Mouse (Mus musculus) cerebellum, postnatal 4 days (tissue): Measurements from ENCODE around the gene Magi2.

Experiments used
- DNase-seq, 2 experiments: peaks; one replicate each; pipeline ENCODE4 v3.0.0; 2022; ENCODE audit warnings: low spot score in 2 of 2, mixed read lengths in 1 of 2

Magi2 gene

DNA sequence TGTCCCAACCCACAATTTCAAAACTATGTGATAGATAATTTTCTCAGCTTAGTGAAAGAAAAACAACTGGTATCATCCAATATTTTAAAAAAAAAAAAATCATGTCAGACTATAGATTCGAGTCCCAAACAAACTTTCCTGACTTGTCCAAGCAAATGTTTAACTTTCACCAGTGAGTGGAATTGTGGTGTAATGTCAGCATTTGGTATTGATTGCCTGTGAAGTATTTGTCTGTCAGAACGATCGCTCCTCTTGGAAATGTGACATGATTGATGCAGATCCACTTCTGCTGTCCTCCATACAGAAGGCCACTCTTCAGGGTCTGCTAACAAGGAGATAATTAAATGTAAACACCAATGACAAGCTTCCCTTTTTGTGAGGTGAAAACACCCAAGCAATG is 1362.9 kb downstream of the Magi2 start:
- no peak for DNase-seq

DNA sequence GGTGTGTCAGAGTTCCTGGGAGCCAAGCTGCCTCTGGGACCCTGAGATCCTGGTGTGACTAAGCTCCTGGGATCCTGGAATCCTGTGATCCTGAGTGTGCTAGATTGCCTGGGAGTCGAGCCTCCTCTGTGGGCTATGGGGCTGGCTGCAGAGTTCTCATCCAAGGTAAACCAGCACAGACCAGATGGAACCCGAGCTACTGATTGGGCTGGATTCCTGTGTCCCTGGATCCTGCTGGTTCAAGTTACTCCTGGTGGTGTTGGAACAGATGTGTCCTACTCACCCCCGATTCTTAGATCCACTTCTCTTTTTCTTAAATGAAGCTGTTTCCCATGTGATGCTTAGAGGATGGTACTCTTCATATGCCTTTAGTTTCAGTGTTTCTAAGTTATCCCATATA is 1371.4 kb downstream of the Magi2 start:
- DNase-seq = no peak

DNA sequence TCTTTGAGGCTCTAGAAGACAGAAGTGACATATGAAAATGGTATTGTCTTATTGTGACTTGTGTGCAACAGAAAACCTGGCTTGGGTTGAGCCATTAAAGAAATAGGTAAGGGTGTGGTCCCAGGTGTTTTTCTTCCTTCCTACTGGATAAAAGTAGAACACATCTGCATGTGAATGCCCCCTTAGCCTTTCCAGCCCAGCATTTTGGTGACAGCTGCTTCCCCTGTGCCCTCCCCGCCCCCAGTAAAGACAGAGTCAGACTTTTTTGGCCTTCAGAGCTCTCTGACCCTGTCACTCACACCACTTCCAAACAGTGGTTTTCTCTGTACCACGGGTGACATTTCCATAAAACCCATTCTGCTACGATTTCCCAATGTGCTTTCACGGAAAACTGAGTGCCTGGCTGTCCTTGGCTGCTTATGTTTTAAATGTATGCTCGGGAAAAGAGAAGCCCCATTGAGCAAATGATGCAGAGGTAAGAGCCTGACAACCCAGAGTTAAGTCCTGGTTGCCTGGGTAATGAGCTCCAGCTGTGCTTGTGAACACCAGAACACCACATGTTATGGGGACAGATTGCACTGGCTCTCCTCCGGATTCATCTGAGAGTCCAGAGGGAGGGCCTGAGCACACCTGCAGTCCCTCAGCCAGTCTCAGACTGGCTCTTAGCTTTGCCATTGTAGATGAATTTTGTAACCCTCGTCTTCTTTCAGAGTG is 1377.1 kb downstream of the Magi2 start:
- no peak for DNase-seq

DNA sequence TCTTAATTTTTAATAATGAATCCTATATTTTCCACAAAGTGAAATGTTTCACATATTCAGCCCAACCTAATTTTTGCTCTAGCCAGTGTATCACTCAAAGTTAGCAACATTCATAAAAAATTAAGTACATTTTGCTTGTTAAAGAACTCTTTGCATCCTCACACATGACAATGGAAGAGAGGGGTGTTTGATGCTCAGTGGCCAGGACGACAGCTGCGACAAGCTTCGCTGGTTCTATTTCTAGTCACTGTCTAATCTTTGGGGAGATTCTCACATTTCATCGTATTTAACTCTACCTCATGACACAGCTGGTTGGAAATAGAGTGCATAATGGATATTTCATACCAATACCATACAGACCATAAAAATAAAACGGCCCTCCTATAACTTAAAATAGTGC is 1379.7 kb downstream of the Magi2 start:
- DNase-seq = no peak

DNA sequence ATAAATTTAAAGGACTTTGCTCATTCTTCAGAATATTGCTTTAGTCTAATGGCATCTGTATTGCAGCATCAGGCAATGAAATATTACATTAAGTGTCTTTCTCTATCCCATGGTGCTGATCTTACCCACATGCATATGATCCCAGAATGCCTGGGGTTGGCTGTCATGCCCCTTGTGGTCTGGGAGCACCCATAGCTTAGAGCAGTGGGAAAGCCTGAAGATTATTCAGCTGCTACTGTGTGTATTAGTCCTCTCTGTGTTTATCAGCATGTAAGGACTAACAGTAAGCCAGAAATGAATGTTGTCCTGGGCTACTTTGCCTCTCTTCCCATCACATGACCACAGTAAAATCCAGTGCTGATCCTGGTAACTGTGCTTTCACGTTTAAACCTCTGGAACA is 1380.7 kb downstream of the Magi2 start:
- DNase-seq = no peak

DNA sequence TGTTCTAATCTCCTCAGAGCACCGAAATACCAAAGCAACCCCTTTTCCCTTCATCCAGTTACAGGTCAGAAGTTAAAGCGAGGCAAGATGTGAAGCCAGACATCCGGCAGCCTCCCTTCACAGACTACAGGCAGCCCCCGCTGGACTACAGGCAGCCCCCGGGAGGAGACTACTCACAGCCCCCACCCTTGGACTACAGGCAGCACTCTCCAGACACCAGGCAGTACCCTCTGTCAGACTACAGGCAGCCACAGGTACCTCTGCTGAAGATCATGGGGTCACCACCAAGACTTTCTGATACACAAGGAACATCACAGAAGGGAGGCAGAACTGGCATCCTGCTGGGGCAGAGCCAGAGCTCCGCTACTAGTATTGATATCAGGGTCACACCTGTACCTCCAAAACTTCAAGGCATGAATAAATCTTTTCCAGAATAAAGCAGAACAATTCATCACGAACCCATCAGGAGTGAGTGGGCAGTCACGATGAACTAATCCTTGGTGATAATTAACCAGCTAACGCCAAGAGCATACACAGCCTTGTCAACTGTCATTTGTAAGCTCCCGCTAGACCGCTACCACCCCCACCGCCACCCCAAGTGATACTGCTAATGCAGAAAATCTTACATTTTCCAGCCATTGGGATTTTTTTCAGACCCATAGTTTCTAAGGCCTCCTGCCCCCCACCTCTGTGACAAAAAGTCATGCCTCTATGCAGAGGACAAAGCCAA is 1382.5 kb downstream of the Magi2 start:
- no peak for DNase-seq

DNA sequence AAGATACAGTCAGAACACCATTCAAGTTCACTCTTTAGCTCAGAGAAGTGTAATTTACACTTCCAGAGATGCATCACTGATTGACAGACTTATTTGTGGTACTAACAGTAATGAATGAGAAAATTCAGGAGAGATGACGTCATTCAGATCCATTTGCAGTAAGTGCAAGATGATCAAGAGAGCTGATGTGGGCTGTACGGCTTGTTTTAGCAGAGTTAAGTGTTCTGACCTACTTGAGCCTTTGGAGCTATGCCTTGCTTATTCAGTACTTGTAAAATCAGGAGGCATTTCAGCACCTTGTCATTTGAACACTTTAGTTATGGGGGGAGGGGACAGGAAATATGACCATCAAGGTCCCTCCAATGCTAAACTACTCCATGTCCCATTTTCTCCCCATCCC is 1383.8 kb downstream of the Magi2 start:
- no peak for DNase-seq

DNA sequence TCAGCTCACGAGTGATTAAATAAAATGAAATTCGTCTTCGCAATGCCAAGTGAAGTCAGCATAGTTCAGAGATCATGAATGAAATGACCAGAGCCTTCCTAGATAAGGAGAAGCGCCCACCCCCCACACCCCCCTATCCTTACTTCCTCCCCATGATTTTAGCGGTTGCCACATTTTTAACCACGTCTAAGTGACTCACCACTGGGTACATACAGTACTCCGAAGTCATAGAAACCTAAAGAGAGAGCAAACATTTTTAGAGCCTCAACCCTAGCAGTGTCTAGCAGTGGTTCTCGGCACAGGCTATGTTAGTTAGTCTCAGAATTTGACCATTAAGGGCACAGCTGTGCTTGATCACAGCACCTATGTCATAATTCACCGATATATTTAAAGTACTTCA is 1385.8 kb downstream of the Magi2 start:
- DNase-seq = no peak

DNA sequence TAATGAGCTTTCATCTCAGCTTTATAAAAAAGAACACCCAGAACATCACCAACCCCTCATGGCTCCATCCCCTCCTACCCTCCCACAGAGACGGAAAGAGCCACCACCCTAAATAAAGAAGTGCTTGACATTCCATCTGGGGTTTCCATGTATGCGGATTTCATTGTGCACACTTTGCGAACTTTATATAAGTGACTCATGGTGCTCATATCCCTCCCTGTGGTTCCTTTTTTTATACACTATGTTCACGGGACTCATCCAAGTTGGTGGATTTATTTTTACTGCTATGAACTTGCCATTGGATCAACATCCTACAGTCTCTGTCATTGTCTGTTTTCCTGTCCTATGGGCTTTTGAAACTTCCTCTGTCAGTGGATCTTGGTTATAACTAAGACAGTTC is 1388.1 kb downstream of the Magi2 start:
- no peak for DNase-seq

DNA sequence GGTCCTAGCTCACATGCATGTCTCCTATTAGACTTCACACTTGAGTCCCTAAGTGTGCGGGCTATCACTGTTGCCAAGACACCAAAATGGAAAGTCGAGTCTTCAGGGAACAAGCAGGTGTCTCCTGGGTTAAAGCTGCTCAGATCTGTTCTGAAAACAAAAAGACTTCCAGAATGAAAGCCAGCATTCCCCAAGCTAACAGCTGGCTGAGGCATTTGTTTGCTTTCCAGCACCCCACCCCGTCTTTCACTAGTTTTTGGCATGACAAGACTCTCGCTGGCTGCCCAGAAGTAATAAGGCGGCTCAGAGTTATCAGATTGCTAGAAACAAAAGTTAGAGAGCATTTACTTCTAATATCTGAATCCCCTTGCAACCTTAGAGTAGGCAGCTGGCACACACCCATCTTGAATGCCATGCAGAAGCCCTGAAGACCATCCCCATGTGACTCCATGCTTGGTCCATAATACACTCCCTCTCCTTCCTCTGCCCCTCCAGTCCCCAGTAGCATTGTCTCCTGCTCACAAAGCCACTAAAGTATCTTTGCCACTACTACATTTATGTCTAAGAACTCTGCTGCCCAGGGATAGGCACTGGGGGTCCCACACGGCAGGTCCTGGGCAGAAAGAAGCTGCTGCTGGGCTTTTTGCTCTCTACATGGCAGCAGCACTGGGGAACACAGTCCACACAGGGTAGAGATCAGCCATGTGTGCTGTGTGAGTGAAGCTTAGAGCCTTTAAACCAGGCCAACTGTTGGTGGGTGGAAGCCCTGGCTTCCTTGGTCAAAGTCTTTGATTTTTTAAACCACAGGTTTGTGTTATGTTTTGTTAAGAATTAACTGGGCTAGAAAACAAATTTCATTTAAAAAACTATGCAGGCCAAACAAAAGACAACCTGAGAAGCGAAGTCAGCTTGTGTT is 1394.0 kb downstream of the Magi2 start:
- DNase-seq = no peak

DNA sequence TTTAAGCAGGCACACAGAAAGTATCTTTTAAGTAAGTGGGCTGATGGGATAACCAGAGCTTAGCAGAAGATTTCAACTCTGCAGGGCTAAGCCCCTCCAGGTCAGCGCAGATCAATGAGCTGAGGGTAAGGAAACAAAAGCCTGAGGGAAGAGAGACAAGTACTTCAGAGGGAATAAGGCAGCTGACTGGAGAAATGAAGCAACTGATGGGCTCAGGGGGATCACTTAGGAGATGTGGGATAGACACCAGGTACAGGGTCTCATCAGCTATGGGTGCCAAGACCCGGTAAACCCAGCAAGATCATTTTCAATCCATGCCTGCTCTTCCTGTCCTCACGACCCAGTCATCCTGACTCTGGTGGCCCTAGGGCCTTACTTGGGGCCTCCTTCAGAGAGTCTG is 1395.6 kb downstream of the Magi2 start:
- DNase-seq = no peak

DNA sequence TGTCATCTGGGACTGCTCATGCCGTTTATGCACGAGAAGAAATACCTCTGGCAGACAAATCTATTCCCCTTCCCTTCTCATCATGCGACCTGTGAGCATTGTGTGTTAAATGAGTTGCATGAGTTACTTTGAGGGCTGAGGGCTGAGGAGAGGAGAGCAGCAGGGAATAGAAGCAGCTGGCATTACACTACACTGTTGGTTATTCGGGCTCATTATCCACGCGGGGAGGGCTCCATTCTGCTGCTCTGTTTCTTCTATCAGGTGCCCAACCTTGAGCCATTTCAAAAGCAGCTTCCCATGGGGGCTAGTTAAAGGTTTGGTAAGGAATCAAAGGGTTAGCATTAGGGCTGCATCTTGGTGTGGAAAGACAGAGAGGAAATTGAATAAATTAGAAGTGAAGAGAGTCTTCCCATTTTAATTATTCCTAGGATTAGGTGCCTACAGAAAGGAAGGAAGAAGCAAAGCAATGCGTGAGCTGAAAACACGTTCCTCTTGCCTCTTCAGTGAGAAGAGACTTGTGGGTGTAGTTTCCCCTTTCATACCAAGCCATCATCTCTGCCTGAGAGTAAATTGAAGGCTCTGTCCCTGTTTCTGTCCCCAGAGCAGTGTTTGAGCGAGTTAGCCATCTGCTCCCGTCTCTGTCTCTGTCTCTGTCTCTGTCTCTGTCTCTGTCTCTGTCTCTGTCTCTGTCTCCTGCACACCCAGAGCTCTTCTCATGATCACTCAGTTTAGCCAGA is 1396.2 kb downstream of the Magi2 start:
- DNase-seq = no peak

DNA sequence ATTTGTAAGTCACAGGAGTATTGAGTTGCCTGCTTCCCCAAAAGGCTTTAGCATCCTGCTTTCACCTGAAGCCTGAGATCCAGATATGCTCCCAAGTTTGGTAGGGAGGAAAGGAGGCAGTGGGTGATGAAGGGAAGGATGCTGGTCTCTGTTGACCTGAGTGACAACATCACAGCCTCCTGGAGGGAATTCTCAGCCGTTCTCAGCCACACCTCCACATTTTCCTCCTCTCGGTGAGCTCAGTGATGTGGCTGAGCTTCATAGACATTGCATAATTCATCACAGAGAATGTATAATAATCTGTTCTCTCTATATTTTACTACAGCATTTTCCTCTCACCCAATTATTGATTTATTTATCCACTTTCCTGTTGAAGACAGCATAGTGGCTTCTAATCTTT is 1398.3 kb downstream of the Magi2 start:
- no peak for DNase-seq

DNA sequence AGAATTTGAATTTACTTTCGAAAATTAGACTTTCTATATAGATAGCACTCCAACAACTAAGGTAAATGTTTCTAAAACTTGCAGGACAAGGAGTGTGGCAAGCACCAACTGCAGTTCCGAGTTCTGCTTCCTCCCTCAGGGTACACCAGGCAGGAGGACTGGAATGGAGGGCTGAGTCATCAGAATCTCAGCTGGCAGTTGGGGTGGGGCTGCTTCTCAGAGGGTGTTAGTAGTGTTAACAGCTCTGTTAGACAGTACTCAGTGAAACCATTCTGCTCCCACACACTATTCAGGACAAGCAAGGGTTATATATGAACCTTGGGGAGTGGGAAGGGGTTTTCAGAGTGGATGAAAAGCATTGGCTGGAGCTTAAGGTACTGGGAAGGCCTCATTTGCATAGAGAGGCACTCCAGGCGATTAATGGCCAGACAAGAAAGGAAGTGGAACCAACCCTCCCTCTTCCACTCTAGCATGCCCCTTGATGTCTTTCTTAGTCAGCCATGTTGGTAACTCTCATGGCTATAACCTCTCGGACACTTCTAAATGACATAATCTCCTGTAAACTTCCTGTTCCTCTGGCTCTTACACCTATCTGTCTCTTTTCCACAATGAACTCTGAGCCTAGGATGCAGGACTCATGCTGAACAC is 1402.2 kb downstream of the Magi2 start:
- DNase-seq = no peak

DNA sequence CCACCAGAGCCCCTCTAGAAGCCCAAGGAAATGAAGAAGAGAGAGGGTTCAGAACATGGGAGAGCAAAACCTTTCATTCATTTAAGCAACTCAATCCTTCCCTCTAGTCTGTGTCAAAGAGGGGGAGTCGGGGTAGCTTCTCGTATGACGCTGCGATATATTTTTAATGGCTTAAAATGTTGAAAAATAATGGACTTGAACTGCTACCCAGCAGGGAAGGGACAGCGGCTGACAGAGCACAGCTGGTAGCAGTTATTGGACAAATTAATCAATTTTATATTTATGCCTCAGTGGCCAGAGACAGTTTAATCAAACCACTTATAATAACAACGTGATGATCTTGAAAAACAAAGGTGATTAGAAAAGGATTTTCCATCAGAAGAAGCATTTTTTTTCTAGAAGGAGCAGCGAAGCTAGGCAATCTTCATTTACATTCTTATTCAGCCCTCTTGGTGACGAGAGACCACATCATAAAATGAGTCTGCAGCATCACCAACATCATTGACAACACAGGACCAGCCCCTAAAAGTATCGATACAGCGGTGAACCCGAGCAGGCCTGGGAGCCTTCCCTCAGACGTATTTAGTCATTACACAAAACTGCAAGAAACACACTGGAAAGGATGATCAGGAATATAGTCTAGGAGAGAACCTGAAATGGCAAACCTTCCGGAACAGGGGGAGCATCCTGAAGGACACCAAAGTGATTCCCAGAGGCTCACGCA is 1407.4 kb downstream of the Magi2 start:
- DNase-seq = no peak

DNA sequence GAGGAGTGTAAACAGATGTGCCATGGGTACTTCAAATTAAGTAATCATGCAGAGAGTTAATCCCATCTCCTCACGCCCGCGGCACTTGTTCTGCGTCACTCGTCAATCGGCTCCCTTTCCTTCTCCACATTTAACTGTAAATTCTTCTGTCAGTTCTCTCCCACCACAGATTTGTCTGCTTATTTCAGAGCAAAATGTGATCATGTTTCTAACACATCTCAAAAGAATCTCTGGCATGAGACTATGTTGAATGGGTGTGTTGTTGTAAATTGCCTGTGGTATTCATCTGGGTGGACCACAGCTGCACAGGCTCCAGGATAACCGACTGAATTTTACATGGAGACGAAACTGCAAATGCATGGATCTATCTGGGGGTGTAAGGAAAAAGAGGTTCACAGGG is 1408.0 kb downstream of the Magi2 start:
- DNase-seq = no peak

DNA sequence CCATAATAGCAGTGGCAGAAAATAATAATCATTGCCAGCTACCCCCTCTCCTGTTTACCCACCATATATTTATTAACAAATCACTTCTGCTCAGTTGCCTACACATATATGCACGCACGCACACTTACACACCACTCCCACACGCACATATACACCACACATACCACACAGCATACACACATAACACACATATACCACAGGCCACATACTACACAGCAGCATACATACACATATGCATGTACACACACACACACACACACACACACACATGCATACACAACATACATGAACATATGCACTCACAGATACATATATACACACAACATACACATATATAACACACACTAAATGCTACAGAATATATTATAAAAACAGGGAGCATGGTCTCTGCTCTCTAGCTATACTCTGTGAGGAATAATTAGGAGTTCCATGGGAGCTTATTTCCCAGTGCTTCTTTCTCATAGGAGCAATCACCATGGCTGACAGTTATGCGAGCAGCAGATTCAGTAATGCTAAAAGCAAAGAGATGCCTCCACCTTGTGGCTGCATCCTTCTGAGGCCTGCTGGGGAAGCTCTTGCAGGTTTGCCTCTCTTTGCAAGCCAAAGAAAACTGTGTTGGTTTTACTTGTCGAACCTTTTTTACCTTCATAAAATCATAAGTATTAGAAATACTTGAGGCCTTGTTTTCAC is 1410.6 kb downstream of the Magi2 start:
- no peak for DNase-seq

DNA sequence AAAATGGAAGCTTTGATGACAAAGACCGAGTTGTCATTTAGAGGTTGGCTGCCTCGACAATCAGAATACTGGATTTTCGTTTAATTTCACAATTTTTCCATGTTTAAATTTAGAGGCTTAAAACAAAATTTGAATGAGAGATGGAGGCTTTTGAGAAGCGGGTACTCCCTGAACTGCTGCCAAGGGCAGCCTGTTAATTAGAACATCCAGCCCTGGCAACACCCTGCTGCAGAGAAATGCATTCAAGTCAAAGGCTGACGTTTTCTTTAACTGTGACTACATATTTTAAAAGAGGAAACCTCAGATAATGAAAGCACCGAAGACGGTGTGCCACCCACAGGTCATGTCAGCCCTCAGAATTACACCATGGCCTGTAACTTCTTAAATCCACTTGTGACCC is 1415.4 kb downstream of the Magi2 start:
- no peak for DNase-seq

DNA sequence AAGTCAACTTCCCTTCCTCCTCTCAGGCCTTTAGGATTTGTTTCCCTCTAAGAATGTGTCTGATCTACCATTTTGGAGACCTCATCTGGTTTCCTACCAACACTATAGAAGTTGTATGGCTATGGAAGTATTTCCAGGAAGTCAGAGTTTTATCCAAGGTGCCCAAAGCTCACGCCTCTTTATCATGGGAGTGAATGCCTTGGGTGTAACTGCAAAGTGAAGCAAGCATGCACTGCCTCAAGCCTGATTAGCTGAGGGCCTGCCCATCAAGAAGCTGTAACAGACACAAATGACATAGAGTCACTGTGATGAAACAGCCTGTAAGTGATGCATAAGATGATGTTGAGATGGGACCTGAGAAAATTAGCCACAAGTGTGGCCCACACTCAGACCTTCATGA is 1416.9 kb downstream of the Magi2 start:
- no peak for DNase-seq

DNA sequence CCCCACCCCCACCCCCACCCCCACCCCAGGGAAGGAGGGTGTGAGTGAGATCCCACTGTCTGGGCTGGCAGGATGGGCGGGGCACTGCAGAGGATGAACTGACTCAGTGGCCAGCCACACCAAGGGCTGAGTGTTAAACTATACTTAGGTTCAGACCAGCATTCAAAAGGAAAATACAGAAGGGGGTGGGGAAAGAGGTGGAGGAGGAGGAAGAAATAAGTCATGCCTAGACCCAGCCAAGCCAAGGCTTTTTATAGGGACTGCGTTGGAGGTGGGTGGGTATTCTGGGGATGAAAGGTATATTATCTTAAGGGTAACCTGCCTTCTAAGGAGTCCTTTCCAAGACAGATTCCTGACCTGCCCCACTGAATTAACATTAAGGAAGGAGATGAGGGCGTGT is 1420.1 kb downstream of the Magi2 start:
- no peak for DNase-seq
